Mouse (Mus musculus) lung, postnatal 14 days (tissue): ENCODE measurements around the gene H2al1k.
"Not testable (repeated sequence)": the region's sequence is repeated elsewhere in the genome, so short reads cannot be mapped to it uniquely, and the experiment has no call there.

Experiments used
- DNase-seq: peaks from one replicate; pipeline ENCODE4 v3.0.0; 2021

Gene H2al1k

DNA sequence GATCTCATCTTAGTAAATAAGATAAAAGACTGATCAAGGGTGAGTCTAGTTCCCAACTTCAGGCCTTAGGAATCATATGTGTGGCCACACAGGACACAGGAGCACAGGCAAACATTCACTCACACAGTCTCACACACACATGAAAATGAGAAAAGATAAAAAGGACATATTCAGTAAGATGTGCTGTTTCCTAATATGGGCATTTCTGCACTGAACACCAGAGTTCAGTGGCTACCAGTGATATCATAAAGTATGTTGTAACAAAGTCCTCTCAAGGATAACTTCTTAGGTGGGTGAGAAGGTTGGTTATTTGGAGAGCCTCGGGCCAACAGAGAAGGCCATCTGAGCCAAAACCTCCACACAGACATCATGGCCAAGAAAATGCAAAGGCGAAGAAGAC lies at the start of gene H2al1k:
Gene H2al1k, plus strand, starts transcription at position 301 of the 400 bp plus-strand sequence.
- not testable (repeated sequence) for DNase-seq

DNA sequence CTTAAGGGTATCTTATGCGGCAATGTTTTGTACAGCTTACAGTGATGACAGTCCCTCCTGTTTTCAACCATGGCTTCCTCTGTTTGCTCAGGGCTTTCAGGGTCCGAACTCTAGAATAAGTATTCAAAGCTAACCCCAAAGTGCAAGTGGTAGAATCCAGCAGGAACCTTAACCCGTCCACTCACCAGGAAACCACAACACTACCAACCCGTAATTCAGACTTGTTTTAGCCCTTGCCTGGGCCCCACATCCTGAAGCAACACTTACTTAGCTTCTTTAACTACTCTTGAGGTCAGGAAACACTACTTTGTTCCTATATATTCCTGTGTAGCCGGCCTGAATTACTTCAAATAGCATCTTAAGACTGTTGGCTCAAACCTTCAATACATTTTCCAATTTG lies 47.6 kb upstream of the H2al1k start:
- DNase-seq: no peak

DNA sequence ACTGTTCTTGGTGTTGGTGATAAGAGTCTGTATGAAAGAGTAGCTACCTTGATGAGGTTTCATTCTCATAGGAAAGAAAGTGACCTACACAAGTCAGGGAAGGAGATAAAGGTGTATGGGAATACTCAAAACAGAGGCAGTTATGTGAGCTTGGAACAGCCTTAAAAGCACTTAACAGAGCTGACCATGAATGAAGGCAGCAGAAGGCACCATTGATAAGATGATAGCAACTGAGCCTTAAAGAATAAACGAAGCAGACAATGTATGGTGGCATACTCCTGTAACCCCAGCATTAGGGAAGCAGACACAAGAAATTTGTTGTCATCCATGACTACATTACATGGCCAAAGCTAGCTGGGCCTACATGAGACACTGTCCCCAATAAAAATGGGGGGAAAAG lies 47.0 kb upstream of the H2al1k start:
- no peak for DNase-seq

DNA sequence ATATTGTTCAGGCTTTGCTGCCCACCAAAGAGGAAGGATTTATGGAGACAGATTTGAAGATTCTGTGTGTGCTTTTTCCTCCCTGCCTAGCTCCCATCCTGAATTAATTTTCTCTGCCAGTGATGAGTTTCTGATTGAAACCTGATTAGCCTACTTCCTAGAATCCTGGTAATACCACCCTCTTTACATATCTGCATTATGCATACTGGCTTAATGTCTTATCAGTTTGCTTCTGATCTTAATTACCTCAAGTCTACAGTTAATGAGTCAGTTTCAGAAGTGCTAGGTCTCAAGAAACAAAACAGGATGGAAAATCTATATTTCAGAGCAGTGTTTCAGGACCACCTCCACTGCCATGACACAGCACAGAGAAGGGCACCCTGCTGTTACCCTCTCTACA lies 34.0 kb upstream of the H2al1k start:
- not testable (repeated sequence) for DNase-seq

DNA sequence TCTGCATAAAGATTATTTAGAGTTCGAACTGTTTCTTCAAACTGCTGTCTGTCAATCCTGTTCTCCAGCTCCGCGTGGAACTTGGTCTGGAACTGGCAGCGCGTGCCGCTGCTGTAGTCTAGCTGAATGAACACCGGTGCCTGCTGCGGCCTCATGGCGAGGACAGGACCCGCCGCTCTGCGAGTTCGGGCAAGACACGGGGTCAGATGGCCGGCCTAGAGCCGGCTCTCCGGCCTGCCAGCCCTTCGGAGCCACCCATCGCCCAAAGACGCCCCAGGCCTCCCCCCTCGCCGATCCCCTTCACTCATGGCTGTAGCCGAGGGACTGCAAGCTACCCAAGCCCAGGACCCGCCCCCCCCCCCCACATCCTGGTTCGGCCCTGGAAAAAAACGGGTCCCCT lies 22.5 kb upstream of the H2al1k start:
- not testable (repeated sequence) for DNase-seq

DNA sequence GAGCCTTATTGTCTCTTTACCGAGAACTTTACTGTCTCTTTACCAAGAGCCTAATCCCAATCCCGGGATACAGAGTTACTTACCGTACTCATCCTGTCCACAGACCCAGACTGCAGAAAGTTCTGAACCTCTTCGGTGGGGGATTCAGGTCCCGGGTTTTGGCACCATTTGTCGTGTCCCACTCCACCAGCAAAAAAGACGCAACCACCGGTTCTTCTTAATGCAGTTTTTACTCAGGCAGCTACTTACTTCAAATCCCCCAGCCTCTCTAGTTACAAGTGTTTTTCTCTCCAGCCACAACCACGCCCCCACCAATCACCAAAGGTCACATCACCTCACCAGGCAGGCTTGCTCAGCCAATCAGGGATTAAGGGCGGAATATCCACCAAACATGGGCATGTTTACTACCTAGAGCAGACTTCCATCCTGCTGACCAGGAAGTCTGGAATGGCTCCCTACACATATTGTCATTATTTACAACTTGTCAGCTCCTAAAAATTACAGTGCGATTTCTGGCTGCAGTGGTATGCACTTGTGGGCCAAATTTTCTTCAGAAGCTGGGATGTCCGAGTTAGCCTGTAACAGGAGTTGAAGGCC lies 18.0 kb upstream of the H2al1k start:
- not testable (repeated sequence) for DNase-seq

DNA sequence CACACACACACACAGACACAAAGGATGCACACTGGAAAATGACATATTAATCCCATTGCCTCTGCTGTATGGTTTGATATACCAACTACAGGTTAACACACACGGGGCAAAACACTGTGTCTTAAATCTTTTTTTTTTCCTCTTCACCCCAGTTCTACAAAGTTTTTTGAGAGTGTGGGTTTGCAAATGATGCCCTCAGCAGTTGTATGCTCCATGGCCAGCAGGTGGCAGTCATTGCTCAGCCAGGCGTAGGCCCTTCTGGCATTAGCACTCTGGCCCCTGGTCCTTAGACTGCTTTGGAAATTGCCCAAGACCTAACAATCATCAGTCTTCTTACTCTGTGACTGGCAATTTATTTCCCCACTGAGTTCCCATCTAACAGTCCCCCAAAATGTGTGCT lies 17.4 kb upstream of the H2al1k start:
- peak; percentile 44 for DNase-seq

DNA sequence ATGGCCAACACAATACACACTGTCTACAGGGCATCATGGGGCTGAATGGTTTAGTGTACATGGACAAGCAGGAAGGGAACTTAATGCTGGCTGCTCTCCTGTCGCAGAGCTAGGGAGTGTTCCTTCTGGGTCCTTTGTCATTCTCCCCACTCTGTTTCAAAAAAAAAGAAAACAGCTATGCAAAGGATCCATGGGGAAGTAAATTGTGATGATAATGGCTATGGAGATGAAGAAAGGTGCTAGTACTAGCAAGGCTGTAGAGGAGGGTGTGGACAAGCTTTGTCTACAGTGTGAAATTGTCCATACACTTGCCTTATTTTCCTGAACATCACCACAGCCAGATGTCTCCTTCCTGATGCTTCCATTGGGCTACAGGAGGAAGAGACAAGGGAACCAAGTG lies 15.4 kb upstream of the H2al1k start:
- DNase-seq: not testable (repeated sequence)

DNA sequence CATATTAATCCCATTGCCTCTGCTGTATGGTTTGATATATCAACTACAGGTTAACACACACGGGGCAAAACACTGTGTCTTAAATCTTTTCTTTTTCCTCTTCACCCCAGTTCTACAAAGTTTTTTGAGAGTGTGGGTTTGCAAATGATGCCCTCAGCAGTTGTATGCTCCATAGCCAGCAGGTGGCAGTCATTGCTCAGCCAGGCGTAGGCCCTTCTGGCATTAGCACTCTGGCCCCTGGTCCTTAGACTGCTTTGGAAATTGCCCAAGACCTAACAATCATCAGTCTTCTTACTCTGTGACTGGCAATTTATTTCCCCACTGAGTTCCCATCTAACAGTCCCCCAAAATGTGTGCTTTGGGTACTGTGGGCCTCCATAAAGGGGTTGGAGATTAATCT lies 23.6 kb downstream of the H2al1k start:
- DNase-seq: peak; percentile 13

DNA sequence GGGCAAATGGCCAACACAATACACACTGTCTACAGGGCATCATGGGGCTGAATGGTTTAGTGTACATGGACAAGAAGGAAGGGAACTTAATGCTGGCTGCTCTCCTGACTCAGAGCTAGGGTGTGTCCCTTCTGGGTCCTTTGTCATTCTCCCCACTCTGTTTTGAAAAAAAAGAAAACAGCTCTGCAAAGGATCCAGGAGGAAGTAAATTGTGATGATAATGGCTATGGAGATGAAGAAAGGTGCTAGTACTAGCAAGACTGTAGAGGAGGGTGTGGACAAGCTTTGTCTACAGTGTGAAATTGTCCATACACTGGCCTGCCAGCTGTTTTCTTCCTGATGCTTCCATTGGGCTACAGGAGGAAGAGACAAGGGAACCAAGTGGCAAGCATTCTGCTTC lies 25.5 kb downstream of the H2al1k start:
- DNase-seq: not testable (repeated sequence)
